Mouse (Mus musculus) yolk sac, embryonic 10.5 days (tissue): ENCODE results near the gene Mga.
A peak's percentile ranks its signal among the peaks of the same experiment; 100 is the strongest.

Source experiments
- DNase-seq: peaks from one replicate; pipeline ENCODE4 v3.0.0-alpha.2; 2017; ENCODE audit warnings: low spot score

Gene Mga

DNA sequence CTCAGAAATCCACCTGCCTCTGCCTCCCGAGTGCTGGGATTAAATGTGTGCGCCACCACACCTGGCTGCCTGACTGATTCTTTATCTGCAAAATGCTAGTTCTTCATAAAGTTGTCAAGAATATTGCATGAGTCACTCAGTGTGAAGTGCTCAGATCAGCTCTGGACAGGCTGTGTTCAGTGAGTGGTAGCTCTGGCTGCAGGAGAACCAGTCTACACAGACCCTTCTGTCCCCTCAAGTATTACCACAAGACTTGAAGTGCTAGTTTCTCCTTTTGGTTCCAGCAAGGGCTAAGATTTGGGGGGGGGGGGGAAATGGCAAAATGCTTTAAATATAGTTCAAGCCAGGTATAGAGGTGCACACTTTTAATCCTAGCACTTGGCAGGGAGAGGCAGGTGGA is 90.4 kb downstream of the Mga start:
- no peak for DNase-seq

GRCm38 (mm10) chr2:119988952-119989351 is 91.9 kb downstream of the Mga start:
- peak; percentile 19 for DNase-seq

- peak; percentile 74 for DNase-seq
Observed at GRCm38 (mm10) chr2:119990881-119991280, 93.9 kb downstream of the Mga start.

- no peak for DNase-seq
Observed at GRCm38 (mm10) chr2:119992349-119992748, 95.3 kb downstream of the Mga start.

DNA sequence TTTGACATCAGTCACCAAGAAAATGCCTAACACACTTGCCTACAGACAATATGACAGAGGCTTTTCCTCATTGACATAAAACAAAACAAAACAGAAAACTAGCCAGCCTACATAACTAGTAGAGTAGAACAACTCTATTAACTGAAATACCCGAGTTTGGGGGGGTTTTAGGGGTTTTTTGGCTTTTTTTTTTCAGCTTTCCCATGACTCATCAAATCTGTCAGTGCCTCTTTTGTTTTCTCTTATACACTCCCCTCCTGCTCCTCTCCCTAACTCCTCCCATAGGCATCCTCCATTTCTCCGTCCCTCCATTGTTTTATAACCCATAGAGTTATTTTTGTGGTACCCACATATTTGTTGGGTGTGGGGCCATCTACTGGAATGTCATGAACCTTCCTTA is 96.5 kb downstream of the Mga start:
- DNase-seq, result no peak

GRCm38 (mm10) chr2:119994839-119995238 is 97.8 kb downstream of the Mga start:
- DNase-seq, result peak; percentile 53

GRCm38 (mm10) chr2:119995391-119996281 is 98.6 kb downstream of the Mga start:
- DNase-seq, result no peak

DNA sequence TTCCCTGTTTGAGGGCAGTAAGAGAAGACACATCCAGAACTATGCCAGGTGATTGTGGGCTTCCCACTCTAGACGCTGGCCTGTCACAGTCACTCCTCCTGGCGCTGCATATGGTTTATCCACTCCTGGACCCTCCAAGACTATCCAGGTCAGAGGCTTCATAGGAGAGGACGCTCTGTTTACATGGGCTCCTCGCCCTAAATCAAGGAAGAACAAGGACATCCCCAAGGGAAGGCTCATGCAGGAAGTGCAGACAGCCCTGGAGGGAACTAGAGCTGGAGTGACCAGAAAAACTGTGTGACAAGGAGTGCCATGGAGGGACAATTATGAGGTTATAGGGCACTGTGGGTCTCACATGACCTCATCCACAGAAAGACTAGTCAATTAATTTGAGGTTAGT is 100.3 kb downstream of the Mga start:
- no peak for DNase-seq

- no peak for DNase-seq
Observed at GRCm38 (mm10) chr2:119999731-120000130, 102.7 kb downstream of the Mga start.

DNA sequence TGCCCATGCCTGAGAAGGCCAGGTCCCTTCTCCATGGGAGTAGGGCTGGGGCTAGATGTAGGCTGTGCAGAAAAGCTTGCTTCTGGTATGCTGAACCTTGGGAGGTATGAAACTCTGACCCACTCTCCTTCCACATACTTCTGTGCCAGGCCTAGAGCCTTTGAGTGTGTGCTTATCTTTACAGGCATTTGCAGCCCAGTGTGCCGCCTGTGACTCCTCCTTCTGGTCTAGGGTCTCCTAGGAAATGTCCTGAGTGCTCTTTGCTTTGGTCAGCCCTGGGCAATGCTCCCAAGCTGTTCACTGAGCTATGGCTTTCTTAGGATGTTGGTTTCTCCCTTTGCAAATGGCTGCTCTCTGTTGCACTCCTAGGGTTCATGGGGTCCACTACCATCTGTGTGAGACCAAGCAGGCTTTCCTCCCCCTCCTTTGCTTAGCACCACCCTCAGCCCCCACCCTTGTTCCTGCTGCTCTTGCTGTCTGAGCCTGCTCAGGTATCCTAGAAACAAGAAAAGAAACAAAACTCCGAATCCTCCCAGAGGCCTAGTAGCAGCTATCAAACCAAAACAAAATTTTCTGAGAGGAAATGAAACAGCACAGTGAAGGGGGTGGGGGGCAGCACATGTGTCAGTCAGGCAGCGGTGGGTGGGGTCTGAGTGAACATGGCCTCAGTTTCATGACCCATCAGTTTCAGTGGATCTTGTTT is 104.0 kb downstream of the Mga start:
- DNase-seq, result no peak

DNA sequence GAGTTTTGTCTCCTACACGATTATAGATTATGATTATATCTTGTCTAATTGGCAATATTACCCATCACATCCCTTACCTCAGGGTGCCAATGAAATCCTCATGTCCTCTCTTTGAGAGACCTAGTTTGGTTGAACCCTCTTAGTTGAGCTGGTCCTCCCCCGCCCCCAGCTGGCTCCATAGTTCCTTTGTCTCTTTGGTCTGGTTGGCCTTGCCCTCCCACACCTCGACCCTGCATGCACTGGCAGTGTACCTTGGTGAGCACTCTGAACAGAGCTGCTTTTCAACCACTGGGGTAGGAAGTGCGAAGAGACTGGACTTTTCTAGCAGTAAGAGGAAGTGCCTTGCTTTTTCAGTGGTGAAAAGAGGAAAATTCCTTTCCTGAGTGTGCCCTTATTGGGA is 104.9 kb downstream of the Mga start:
- no peak for DNase-seq

DNA sequence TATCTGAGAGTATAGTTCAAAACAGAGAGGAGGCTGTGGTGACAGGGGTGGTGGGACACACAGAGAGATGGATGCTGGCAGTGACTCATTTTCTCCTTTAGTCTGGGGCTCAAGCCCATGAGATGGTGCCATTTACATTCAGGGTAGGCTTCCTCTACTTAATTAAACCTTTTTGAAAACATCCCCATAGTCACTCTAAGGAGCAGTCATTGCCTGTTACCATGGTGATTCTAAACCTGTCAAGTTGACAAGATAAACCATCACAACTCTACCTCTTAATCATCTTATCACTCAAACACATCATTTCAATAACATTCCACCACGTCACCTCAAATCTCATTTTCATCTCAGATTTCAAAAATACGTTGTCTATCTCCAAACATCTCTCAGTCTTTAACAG is 106.9 kb downstream of the Mga start:
- DNase-seq, result no peak

- no peak for DNase-seq
Observed at GRCm38 (mm10) chr2:120006696-120007095, 109.7 kb downstream of the Mga start.

DNA sequence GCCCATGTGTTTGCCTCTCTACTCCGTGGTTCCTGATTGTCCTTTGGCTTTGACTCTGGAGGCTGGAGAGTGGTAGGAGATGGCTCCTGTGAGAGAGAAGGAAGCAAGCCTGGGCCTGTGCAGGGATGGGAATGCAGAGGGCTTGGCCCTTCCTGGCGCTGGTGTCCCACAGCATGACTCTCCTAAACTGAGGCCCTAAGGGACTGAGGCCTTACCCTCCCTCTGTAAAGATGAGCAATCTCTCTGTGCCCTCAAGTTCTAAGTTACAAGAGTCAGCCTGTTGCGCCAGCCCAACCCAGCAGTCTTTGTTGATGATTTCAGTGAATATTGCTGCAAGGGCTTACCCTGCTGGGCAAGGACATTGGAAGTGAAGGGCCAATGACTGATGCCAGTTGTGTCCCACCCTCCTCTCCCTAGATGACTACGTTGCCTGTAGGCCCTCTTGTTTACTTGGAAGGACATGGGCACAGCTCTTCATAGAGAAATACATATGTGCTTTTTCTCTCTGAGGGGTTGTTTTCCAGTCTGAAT is 110.7 kb downstream of the Mga start:
- DNase-seq, result no peak

DNA sequence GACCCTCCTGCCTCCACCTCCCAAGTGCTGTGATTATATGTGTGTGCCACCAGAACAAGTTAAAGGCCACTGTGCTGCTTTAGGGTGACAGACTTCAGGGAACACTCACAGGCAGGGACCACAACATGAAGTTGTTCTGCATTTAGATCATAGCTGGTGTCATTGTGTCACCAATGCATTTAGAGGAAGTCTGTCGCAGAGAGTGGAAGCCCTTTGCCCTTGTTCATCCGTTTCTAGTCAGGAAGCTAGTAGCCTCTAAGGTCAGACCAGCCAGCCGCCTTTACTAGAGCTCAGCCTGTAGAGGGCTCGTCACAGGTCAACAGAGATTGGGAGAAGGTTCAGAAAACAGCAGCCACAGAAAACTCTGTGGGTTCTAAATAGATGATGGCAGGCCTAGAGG is 111.6 kb downstream of the Mga start:
- peak; percentile 19 for DNase-seq

DNA sequence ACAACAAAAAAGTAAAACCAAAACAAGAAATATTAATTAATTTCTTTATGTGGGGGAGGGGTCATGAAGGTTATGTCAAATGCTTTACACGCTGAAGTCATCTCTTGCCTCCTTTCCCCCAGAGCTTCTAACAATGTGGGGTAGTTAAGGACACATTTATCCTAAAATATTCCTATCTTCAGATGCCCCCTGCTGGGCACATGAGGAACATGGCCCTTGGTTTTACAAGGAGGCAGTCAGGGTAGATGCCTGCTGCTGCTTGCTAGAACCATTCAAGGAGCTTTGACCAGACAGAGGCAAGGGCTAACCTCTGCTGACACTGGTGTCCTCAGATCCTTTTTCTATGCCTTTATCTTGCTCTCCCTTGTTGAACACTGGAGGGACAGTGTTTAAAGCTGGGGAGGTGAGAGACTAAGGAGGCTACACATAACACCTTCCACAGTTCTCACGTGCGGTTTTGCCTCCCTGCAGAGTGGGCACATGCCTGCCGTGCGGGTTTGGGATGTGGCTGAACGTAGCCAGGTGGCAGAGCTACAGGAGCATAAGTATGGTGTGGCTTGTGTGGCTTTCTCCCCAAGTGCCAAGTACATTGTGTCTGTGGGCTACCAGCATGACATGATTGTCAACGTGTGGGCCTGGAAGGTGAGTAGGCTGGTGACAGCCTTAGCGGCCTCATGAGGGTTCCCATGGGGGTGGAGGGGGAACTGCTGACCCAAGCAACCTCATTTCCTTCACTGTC is 114.6 kb downstream of the Mga start:
- DNase-seq, result peak; percentile 43

DNA sequence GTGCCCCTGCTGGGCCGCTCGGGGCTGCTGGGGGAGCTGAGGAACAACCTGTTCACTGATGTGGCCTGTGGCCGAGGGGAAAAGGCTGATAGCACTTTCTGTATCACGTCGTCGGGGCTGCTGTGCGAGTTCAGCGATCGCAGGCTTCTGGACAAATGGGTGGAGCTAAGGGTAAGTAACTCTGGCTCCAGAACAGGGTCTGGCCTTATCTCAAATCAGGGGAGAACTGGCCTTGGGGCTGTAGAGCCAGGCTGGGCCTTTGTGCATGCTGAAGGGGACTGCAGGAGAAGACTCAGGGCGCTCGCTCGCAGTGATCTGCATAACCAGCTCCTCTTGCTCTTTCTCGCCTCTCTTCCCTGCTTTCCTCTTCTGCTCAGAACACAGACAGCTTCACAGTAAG is 115.9 kb downstream of the Mga start:
- no peak for DNase-seq

DNA sequence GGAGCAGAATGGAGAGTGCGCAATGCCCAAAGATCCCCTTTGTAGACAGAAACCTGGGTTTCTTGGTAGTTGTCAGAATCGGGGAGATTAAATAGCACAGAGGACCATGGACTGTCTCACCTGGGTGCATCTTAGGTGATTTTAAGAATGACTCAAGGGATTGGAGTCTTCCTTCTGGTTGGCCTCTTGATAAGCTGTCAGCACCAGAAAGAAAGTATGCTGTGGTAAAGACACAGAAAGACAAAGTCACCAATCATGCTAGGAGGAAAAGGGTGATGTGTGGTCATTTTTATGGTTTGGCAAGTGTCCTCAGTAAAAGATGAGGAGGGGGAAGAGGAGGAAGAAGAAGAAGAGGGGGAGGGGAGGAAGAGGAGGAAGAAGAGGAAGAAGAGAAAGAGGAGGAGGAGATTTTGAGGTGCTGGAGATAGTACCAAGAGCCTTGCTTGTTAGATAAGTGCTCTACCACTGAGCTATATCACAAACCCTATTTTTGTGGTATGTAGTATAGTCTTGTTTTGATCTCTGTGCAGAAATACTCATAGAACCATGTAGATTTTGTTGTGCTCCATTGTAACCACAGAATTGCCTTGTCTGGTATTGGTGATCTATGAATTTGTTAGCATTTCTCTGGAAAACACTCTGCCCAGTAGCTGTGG is 116.9 kb downstream of the Mga start:
- DNase-seq, result no peak

- no peak for DNase-seq
Observed at GRCm38 (mm10) chr2:120015882-120016281, 118.9 kb downstream of the Mga start.

DNA sequence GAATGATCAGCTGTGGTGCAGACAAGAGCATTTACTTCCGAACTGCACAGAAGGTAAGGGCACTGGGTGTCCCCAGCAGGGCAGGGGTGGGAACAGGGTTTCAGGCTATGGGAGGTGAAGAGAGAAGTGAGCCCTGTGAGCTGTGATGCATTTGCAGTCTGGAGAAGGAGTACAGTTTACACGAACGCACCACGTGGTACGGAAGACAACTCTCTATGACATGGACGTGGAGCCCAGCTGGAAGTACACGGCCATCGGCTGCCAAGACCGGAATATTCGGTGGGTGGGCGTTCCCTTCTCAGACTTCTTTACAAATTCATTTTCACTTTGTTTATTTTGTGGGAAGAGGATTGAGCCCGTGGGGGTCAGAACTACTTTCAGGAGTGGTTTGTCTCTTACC is 120.6 kb downstream of the Mga start:
- no peak for DNase-seq
